Mouse (Mus musculus): ENCODE measurements around the gene Nipal3.

Nipal3 gene

DNA sequence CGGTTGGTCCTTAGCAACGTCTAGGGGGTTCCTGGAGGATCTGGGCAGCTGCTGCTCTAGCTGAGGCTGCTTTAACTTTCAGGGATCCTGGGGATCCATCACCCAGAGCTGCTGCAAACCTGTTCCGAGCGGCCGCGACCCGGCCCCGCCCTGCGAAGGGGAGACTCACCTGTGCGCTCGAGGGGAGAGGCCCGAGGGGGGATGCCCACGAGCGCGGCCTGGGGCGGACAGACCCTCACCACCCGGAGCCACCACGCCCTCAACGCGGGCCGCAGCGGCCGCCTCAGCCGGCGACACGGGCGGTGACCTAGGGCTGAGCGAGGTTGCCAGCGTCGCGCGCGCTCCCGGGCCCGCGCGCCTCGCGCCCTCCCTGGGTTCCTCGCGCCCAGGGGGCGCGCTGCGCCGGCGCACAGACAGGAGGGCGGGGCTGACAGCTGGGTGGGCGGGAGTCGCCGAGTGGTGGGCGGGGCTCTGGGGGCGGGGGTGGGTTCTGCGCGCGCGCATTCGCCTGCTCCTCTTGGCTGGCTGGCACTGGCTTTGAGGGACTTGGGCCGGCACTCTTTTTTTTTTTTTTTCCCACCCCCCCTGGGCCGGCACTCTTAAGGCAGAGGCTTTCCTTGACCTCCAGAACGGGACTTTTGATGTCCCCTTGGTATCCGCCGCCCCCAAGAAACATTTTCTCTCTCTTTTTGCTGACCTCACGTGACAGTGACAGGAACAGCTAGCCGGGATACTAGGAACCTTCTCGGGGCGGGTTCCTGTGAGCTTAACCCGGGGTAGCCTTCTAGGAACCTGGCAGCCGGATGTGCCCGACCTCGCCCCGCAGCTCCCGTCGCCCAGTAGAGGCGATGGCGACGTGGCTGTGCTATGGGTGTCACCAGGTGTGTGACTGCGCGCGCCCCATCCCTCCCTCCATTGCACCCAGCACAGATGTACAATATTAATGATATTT, 61.1 kb downstream of the Nipal3 start, which contains the start of gene Rcan3:
Rcan3 (minus strand) TSS at position 411 of the 952 bp plus-strand sequence.
- peak; percentile 84 to 92 for DNase-seq

DNA sequence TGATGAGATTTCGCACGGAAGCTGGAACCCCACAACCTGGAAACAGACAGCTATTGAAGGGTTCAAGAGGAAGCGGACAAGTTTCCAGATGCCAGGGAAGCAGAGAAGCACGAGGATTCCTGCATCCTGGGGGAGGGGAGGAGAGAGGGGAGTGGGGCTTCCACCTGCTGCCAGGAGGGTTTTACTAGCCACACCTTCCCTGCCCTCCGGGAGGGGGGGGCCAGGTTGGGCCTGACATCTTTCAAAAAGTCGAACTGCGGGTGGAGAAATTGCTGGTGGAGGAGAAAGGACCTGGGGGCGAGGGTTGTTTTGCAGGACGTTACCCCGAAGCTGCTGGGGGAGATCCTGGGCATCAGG, 61.8 kb downstream of the Nipal3 start:
- DNase-seq = peak in 1 of 2 experiments; percentile 58

DNA sequence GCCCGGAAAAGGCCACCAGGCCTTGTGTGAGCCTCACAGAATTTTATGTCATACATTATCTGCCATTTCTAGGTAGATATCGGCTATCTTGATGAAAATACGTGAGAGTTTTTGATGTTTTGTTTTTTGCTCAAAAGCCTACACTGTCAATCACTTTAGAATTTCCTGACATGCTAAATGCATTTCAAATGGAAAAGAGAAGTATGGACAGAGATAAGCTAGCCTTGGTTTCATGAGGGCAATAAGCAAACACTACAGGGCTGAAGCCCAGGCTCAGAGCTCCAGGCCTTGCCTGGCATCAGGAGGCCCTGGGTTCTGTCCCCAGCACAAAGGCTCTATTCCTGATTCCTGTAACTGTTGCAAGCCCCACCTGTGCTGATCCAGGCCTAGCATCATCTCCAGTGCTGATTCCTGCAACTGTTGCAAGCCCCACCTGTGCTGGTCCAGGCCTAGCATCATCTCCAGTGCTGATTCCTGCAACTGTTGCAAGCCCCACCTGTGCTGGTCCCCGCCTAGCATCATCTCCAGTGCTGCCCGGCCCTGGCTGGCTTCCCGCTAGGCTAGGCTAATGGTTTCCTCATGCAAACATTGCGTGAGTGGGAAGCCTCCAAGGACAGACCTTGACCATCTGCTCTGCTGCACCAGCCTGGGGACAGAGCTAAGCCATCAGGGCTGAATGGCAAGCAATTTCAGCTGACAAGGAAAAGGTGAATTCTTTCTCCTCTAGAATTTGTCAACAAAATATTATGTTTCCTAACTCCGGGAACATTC, 64.7 kb downstream of the Nipal3 start:
- DNase-seq = peak; percentile 86 to 91

DNA sequence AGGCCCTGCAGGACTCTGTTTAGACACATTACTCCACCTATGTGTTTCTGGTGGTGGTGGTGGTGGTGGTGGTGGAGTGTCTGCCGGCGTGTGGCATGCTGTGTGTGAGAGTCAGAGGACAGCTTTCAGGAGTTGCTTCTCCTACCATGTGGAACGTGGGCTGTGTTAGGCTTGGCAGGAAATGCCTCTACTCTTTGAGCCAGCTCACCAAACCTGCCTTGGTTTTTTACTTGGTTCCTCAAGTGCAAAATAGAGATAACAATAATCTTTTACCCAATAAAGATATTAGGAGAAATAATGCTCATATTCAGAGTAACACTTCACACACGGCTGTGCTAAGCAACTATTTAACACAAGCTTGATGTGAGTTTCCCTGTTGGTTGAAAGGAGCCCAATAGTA, 65.5 kb downstream of the Nipal3 start:
- DNase-seq = no peak

DNA sequence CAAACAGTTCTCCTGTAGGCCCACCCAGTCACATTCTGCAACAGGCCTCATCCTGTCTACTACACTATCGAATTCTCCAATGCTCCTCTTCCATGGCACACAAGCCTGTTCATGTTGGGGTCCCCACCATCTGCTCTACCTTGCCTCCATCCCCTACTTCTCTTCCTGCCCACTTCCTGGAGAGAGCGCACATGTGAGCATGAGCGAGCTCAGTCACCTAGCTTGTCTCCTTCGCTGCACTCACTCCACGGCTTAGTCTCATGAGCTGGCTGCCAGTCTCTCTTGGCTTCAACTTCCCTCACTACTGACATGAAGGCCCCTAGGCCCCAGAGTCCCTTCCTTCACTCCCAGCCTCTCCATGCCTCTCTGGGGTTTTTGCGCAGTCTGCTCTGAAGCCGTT, 68.3 kb downstream of the Nipal3 start:
- no peak for DNase-seq

DNA sequence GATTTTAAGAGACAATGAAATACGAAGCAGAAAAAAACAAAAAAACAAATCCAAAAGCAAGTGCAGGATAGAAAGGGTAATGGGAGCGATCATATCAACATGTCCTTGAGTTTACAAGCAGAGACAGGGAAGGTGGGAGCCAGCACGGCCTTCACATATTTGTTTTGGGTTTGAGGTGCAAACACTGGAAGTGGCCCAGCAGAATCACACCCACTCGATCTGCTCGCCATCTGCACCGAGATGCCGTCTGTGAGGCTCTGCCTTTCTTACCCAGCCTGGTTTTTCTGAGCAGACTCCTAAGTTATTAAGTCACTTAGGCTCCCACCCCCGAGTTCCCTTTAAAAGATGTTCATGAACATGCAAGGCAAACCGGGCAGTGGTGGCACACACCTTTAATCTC, 69.2 kb downstream of the Nipal3 start:
- peak; percentile 69 to 75 for DNase-seq

DNA sequence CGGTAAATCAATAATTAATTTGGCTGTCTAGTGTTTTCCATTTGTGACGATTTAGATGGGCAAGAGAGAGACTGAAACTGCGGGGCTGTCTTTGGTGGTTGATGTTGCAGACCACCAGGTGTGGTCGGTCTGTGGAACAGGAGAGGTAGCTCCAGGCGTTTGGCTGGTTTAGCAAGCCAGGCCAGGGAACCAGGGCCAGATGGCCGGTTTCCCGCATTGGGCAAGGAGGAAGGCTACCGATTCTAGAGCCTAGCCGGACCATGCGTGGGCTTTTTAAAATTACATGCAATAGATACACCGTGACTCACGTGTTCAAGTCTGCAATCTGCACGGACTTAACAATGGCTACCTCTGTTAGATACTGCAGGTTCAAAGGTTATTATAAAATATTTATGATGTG, 73.9 kb downstream of the Nipal3 start:
- peak; percentile 59 to 78 for DNase-seq

DNA sequence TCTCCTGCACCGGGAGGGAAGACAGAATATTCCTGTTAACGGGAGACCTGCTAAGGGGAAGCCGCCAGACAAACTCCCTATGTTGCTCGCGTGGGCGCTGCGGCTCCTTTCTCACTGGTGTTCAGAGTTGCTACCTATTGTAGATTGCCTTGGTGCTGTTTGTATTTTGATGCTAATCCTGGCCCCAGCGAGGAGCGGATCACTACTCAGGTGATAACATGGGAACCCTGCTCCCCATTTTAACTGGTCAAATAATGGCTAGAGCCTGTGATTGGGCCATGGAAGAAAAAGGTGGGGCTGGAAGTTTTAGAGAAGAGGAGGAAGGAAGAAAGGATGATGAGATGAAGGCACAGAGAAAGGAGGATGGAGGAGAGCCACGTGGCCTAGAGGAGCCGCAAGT, 74.4 kb downstream of the Nipal3 start:
- DNase-seq = no peak

DNA sequence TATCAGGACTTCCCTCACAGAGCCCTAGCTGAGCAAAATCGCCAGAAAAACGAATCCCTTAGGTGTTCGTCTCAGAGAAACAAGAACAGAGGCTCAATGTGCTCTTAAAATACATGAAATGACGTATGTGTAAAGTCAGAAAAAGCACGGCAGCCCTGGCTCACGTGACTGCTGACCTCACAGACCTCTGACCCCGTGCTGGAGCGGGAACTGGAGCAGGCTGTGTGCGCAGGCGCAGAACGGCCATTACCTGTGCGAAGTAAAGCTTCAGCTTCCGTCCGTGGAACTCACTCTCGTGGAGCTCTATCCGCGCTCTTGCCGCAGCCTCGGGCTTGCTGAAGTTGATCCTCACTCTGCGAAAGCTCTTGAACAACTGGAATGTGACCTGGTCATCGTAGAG, 74.8 kb downstream of the Nipal3 start:
- no peak for DNase-seq

DNA sequence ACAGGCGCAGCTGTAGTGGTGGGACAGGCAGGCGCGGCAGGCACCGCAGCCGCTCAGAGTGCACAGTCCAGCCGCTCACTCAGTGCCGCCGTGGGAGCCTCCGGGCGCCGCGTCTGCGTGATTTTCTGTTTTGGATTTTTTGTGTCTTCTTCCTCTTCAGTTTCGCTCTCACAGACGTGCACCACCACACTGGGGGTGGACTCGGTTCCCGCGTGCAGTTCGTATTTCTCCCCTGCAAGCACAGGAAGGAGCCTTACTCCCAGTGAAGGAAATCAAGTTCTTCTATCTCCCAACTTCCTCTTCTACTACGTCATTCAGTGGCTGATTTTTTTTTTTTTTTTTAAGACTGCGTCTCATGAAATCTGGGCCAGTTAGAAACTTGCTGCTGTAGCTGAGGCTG, 78.5 kb downstream of the Nipal3 start:
- DNase-seq = no peak

DNA sequence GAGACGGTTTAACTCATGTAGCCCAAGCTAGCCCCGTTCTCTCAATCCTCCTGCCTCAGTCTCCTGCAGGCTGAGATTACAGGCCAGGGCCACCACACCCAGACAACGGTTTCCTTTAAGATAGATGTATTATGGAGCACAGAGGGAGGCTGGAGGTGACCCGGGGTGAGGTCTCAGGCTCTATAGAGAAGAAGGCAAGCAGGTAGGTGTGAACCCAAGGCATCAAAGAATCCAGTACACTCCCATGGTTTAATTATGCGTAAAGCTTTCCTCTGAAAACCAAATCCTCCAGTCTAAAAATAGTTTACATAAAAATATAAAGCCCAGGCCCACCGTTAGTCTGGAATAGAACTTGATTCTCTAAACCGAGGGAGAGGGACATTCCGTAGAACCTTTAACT, 81.3 kb downstream of the Nipal3 start:
- DNase-seq = no peak

DNA sequence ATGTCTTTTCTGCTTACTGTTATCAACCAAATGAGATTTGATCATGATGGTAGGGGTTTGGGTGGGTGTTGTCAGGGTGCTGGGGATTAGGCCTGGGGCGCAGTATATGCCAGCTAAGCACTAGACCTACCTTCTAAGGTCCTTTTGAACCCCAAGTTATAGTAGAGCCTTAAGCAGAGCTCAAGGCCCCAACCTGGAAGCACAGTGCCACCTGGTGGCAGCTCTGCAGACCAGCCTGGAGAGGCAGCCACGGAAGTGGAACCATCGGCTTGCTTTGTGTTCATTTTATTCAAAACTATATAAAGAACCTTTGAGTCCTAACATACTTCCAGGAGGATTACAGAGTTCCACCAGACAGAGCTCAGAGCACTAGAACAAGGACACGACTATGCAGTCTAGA, 83.2 kb downstream of the Nipal3 start:
- DNase-seq = peak; percentile 53 to 70

DNA sequence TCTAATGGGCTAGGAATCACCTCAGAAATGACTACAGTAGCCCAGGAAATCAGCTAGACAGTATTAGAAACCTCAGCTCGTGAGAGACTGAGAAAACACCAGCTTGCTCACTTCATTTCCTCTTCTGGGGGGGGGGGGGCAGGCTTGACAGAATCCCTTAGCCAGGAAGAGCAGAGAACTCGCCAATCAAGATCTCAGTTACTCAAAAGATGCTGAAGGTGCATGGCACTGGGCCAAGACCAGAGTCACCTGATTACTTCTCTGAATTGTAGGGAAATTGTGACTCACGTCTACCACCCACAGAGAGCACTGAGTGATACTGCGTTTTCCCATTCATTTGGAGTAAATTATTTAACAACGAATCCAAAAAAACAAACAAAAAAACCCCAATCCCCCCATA, 88.7 kb downstream of the Nipal3 start:
- DNase-seq = peak in 1 of 2 experiments; percentile 55

DNA sequence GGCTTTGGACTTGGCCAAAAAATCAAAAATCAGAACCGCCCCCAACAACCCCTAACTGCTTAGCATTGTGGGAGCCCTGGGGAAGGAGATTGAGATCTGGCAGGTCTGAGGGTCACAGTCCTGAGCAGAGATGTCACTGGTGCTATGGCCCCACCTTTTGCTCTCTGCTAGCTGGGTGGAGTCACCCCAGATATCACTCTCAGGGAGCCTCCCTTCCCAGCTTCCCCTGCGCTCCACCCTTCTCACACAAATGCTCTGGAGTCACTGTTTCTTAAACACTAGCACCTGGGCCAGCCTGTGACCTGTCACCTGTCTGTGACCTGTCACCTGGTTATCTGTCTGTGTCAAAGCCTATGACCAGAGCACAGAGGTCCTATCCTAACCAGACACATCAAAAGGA, 89.9 kb downstream of the Nipal3 start:
- no peak for DNase-seq

DNA sequence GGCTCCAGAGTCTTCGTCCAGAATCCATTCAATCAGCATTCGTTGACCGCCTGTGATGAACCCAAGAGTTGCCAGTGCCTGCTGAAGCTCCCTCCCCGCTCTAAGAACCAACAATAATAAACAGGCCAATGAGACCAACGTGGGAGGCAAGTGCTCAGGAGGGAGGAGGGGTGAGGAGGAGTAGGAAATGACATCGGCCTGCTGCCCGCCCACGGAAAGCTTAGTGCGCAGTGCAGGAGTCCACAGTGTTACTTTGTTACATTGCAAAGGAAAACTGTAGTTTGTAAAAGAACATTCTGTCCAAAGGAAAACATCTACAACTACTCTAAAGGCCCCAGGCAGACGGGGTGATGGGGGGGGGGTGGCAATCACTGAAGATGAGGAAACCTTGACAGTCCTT, 90.8 kb downstream of the Nipal3 start:
- DNase-seq = no peak

DNA sequence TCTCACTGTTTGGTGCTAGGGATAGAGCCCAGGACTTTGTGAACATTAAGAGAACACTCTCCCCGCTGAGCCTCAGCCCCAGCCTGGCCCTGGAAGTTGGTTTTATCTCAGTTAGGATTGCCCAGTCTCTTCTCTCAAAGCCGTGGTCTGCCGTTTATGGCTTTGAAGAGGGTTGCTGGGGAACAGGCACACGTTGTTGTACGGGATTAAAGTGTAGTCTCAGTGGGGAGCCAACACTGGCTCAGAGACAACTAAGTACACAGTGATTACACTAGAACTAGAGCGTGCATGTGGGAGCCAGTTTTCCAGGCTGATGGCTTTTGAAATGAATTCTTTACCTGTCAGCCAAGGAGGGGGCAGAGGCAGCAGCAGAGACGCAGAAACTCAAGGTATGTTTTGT, 93.0 kb downstream of the Nipal3 start:
- DNase-seq = no peak

DNA sequence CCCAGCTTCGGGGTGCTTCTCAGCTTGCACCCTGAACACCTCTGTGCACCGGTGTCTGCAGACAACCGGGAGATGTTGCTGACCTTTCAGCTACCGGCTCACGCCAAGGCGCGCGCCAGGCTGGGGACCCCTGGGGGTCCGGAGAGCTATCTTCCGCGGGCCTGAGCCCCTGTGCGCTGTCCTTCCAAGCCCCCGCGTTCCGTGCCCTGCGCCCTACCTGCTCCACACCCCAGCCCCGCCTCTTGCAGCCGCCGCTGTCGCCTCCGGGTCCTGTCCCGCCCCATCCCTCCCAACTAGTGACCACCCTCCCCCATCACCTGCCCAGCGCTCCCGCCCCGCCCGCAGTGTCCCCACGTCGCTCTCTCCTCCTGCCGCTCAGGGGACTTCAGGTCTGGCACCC, 96.8 kb downstream of the Nipal3 start, which contains the start of gene Ncmap:
Ncmap (minus strand) TSS at position 237 of the 400 bp plus-strand sequence.
- no peak for DNase-seq

DNA sequence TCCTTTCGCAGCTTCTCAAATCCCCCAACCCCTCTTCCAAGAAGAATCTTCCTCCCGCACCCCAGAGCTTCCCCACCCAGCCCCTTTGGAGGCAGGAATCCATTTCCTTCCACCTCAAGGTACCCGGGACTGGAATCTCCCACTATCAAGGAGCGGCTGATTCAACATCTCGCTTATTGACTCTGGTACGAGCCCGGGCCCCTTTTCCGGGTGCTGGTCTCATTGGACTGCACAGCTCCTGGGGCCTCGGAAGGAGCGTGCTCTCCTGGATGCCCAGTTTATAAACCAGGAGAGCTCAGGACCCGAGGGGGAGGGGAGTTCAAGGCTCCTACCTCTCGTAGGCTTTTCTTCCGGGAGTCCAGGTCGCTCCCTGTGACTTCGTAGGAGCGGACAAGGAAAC, 97.3 kb downstream of the Nipal3 start:
- no peak for DNase-seq

DNA sequence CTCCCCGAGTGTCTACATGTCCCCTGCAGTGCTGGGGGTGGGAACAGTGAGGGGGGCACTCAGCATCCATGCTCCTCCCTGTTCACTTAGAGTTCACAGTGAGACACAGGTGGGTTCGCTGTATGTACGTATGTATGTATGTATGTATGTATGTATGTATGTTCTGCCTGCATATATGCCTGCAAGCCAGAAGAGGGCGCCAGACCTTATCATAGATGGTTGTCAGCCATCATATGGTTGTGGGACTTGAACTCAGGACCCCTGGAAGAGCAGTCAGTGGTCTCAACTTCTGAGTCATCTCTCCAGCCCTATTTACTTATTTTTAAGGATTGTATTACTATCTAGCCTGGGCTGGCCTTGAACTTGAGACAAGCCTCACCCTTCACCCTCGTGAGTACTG, 98.5 kb downstream of the Nipal3 start:
- DNase-seq = no peak

All from cerebellum, postnatal 25 days (tissue).